Mouse (Mus musculus): ENCODE measurements around the gene Spon1.

DNA sequence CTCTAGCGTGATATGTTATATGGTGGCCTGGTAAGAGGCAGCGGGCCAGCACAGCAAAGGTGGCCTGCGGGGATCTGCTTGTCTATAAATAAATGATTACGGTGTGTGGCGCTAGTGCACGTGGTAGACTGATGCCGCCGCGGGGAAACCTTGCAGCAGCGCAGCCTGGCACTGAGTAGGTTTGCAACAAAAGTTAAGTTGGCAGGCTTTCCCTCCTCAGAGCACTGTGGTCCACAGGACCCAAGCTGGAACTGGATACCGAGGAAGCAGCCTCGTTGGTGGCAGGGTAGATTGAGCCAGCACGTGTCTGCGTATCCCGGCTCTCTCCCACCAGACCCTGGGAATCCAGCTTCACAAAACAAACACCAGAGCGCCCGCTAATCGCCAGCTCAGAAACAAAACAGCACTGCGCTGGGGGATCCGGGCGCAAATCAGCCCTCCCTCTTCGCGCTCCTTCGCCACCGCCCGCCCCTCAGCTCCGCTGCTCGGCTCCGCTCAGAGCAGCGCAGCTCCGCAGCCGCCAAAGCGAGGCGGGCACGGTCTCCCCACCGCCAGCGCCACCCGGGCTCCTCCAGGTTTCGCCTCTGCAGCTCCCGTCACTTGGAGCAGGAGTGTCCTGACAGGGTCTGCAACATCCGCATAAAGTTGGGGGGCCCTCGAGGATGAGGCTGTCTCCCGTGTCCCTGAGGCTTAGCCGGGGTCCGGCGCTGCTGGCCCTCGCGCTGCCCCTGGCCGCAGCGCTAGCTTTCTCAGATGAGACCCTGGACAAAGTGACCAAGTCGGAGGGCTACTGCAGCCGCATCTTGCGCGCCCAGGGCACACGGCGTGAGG, at the start of gene Spon1:
- TF ChIP-seq CTCF (IDR thresholded peaks at IDR 0.05; ENCODE audit: control insufficient read depth, insufficient read depth, low read length) (no peak), POLR2A (IDR thresholded peaks at IDR 0.05; ENCODE audit: borderline replicate concordance, control insufficient read depth, low read depth, low read length) (no peak)
